Mouse (Mus musculus): ENCODE data around the gene Gria1. TPM values are rescaled to one million over a fixed set of nuclear protein-coding genes. Genes with fewer than 3 reads are reported as not detected.

Gria1 gene
- total and polyA plus RNA-seq, 2 experiments = 0.83 TPM; not detected in 1

- WGBS = 70% methylated on average over 3 of the region's 3 CpGs
These were observed 6.6 kb upstream of the Gria1 start for GRCm38 (mm10) chr11:57004611-57005010.

DNA sequence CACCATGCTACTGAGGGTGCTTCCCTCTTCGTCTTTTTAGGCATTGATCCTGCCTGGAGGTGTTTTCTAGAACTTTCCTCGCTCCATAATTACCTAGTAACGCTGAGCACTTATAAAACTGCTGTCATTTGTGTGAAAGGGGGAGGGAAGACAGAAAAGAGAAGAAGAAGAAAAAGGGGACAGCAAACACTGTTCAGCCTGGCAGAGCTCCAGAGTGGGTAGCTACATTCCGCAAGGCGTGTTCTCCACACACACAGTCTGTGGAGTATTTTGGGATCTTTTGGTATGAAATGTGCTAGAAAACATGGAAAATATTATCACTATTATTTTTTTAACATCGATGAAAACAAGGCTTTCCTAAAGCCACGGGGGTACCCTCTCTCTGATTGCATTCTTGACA lies 5.8 kb upstream of the Gria1 start:
- no peak overlapping the region for H3K9ac ChIP-seq (ENCODE audit: low read depth, low read length)
- H3K27me3 ChIP-seq (ENCODE audit: control insufficient read depth, insufficient read depth, low read length) = no peaks in the 10 kb centered on the region
- H3K79me2 ChIP-seq (ENCODE audit: control insufficient read depth, insufficient read depth, low read length) = no peaks in the 10 kb centered on the region
- no peak for TF ChIP-seq CTCF (IDR thresholded peaks at IDR 0.05; ENCODE audit: low read depth, low read length)
- TF ChIP-seq POLR2A (IDR thresholded peaks at IDR 0.05; ENCODE audit: extremely low read depth, insufficient read depth, low read length) = no peak
- 83% methylated on average over 7 of the region's 7 CpGs for WGBS
- H3K36me3 ChIP-seq (ENCODE audit: control insufficient read depth, insufficient read depth, low read length) = no peaks in the 10 kb centered on the region
- no peaks in the 10 kb centered on the region for H3K4me1 ChIP-seq (ENCODE audit: control insufficient read depth, insufficient read depth, low read length)
- H3K27ac ChIP-seq (replicated peaks; ENCODE audit: insufficient read depth, low read depth, low read length) = no peak overlapping the region
- DNase-seq (ENCODE audit: extremely low read depth, low read depth, low spot score) = no peak
- H3K4me3 ChIP-seq (ENCODE audit: insufficient read depth, low read depth, low read length) = no peak overlapping the region

More at GRCm38 (mm10) chr11:57004611-57005010, 6.6 kb upstream of the Gria1 start:
- TF ChIP-seq CTCF (IDR thresholded peaks at IDR 0.05; ENCODE audit: low read depth, low read length) = no peak
- TF ChIP-seq POLR2A (IDR thresholded peaks at IDR 0.05; ENCODE audit: extremely low read depth, insufficient read depth, low read length) = no peak
- no peak overlapping the region for H3K9ac ChIP-seq (ENCODE audit: low read depth, low read length)
- peak; percentile 9 for DNase-seq (ENCODE audit: extremely low read depth, low read depth, low spot score)
- H3K79me2 ChIP-seq (ENCODE audit: control insufficient read depth, insufficient read depth, low read length) = no peaks in the 10 kb centered on the region
- no peak overlapping the region for H3K27ac ChIP-seq (replicated peaks; ENCODE audit: insufficient read depth, low read depth, low read length)
- no peaks in the 10 kb centered on the region for H3K27me3 ChIP-seq (ENCODE audit: control insufficient read depth, insufficient read depth, low read length)
- no peak overlapping the region for H3K4me3 ChIP-seq (ENCODE audit: insufficient read depth, low read depth, low read length)
- no peaks in the 10 kb centered on the region for H3K4me1 ChIP-seq (ENCODE audit: control insufficient read depth, insufficient read depth, low read length)
- no peaks in the 10 kb centered on the region for H3K36me3 ChIP-seq (ENCODE audit: control insufficient read depth, insufficient read depth, low read length)

GRCm38 (mm10) chr11:57007790-57008189 lies 3.4 kb upstream of the Gria1 start:
- TF ChIP-seq POLR2A (IDR thresholded peaks at IDR 0.05; ENCODE audit: extremely low read depth, insufficient read depth, low read length) (no peak), CTCF (IDR thresholded peaks at IDR 0.05; ENCODE audit: low read depth, low read length) (no peak)
- Histone ChIP-seq H3K4me3 (ENCODE audit: insufficient read depth, low read depth, low read length) (no peak overlapping the region), H3K27ac (replicated peaks; ENCODE audit: insufficient read depth, low read depth, low read length) (no peak overlapping the region), H3K36me3 (ENCODE audit: control insufficient read depth, insufficient read depth, low read length) (no peaks in the 10 kb centered on the region), H3K79me2 (ENCODE audit: control insufficient read depth, insufficient read depth, low read length) (no peaks in the 10 kb centered on the region), H3K27me3 (ENCODE audit: control insufficient read depth, insufficient read depth, low read length) (0 out of 2 replicates have a peak, but pooled peaks cover 2% of the 10 kb centered on the region), H3K9ac (ENCODE audit: low read depth, low read length) (no peak overlapping the region), H3K4me1 (ENCODE audit: control insufficient read depth, insufficient read depth, low read length) (no peaks in the 10 kb centered on the region)
- no peak for DNase-seq (ENCODE audit: extremely low read depth, low read depth, low spot score)
- 80% methylated on average over 4 of the region's 4 CpGs for WGBS

GRCm38 (mm10) chr11:57010611-57011010 lies 576 bp upstream of the Gria1 start:
- Histone ChIP-seq H3K27ac (replicated peaks; ENCODE audit: insufficient read depth, low read depth, low read length) (no peak overlapping the region), H3K4me3 (ENCODE audit: insufficient read depth, low read depth, low read length) (no peak overlapping the region), H3K9ac (ENCODE audit: low read depth, low read length) (no peak overlapping the region), H3K27me3 (ENCODE audit: control insufficient read depth, insufficient read depth, low read length) (0 out of 2 replicates have a peak, but pooled peaks cover 2% of the 10 kb centered on the region), H3K4me1 (ENCODE audit: control insufficient read depth, insufficient read depth, low read length) (no peaks in the 10 kb centered on the region), H3K79me2 (ENCODE audit: control insufficient read depth, insufficient read depth, low read length) (no peaks in the 10 kb centered on the region), H3K36me3 (ENCODE audit: control insufficient read depth, insufficient read depth, low read length) (no peaks in the 10 kb centered on the region)
- WGBS = 79% methylated on average over 6 of the region's 6 CpGs
- TF ChIP-seq CTCF (IDR thresholded peaks at IDR 0.05; ENCODE audit: low read depth, low read length) = no peak
- no peak for DNase-seq (ENCODE audit: extremely low read depth, low read depth, low spot score)

DNA sequence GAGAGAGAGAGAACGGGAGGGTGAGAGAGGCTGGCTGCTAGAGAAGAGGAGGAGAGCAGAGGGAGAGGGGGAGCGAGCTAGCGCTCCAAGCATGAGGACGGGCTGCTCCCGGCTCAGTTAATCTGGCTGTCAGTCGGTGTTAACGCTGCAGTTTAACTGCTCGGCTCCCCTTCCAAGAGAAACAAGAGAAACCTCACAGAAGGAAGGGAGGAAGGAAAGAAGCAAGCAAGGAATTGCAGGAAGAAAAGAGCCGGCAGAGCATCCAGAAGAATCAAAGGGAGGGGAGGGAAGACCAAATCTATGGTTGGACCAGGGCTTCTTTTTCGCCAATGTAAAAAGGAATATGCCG lies 478 bp downstream of the Gria1 start:
- H3K27ac ChIP-seq (replicated peaks; ENCODE audit: insufficient read depth, low read depth, low read length) = no peak overlapping the region
- no peaks in the 10 kb centered on the region for H3K79me2 ChIP-seq (ENCODE audit: control insufficient read depth, insufficient read depth, low read length)
- no peaks in the 10 kb centered on the region for H3K36me3 ChIP-seq (ENCODE audit: control insufficient read depth, insufficient read depth, low read length)
- H3K4me1 ChIP-seq (ENCODE audit: control insufficient read depth, insufficient read depth, low read length) = no peaks in the 10 kb centered on the region
- 0 out of 2 replicates have a peak, but pooled peaks cover 2% of the 10 kb centered on the region for H3K27me3 ChIP-seq (ENCODE audit: control insufficient read depth, insufficient read depth, low read length)
- no peak for DNase-seq (ENCODE audit: extremely low read depth, low read depth, low spot score)
- no peak overlapping the region for H3K9ac ChIP-seq (ENCODE audit: low read depth, low read length)
- WGBS = 6% methylated on average over 11 of the region's 11 CpGs
- H3K4me3 ChIP-seq (ENCODE audit: insufficient read depth, low read depth, low read length) = no peak overlapping the region
- TF ChIP-seq CTCF (IDR thresholded peaks at IDR 0.05; ENCODE audit: low read depth, low read length) = no peak
- TF ChIP-seq POLR2A (IDR thresholded peaks at IDR 0.05; ENCODE audit: extremely low read depth, insufficient read depth, low read length) = no peak

GRCm38 (mm10) chr11:57012287-57012921 lies 1.2 kb downstream of the Gria1 start:
- no peak for DNase-seq (ENCODE audit: extremely low read depth, low read depth, low spot score)
- TF ChIP-seq POLR2A (IDR thresholded peaks at IDR 0.05; ENCODE audit: extremely low read depth, insufficient read depth, low read length) (no peak), CTCF (IDR thresholded peaks at IDR 0.05; ENCODE audit: low read depth, low read length) (no peak)
- H3K9ac ChIP-seq (ENCODE audit: low read depth, low read length) = no peak overlapping the region
- H3K36me3 ChIP-seq (ENCODE audit: control insufficient read depth, insufficient read depth, low read length) = no peaks in the 10 kb centered on the region
- no peak overlapping the region for H3K27ac ChIP-seq (replicated peaks; ENCODE audit: insufficient read depth, low read depth, low read length)
- no peaks in the 10 kb centered on the region for H3K79me2 ChIP-seq (ENCODE audit: control insufficient read depth, insufficient read depth, low read length)
- no peak overlapping the region for H3K4me3 ChIP-seq (ENCODE audit: insufficient read depth, low read depth, low read length)
- no peaks in the 10 kb centered on the region for H3K4me1 ChIP-seq (ENCODE audit: control insufficient read depth, insufficient read depth, low read length)
- 62% methylated on average over 13 of the region's 13 CpGs for WGBS
- 0 out of 2 replicates have a peak, but pooled peaks cover 2% of the 10 kb centered on the region for H3K27me3 ChIP-seq (ENCODE audit: control insufficient read depth, insufficient read depth, low read length)

All from liver, adult 2 months (tissue).